Mouse (Mus musculus) kidney, adult 2 months (tissue): ENCODE data around the gene Naa16.

Experiments used
- CTCF ChIP-seq: fragments of 200-500 bp; conservative IDR thresholded peaks from 2 replicates; pipeline ENCODE4 v1.5.1; 2011; ENCODE audit warnings: low read depth, mild to moderate bottlenecking, control low read depth, low read length, moderate library complexity, mixed read lengths; ENCODE audit not compliant: insufficient read depth, insufficient read length
- POLR2A ChIP-seq: fragments of 200-500 bp; IDR thresholded peaks from one replicate; pipeline ENCODE4 v1.6.1; 2011; ENCODE audit warnings: low read depth, low read length, control low read depth

GRCm38 (mm10) chr14:79275870-79276395, 114.6 kb downstream of the Naa16 start:
- TF ChIP-seq POLR2A (no peak), CTCF (no peak)
